Mouse (Mus musculus): Measurements from ENCODE around the gene Smim4.

Gene Smim4

GRCm38 (mm10) chr14:31128826-31129219 is at the start of gene Smim4:
Gene Smim4 (minus strand): TSS chr14:31128956.
- DNase-seq, result peak; percentile 91

- no peak for DNase-seq
Observed at GRCm38 (mm10) chr14:31177715-31178114, 49.0 kb upstream of the Smim4 start.

- DNase-seq, result no peak
Observed at GRCm38 (mm10) chr14:31177287-31177686, 48.5 kb upstream of the Smim4 start.

GRCm38 (mm10) chr14:31173537-31173936 is 44.8 kb upstream of the Smim4 start:
- DNase-seq, result no peak

- DNase-seq, result no peak
Observed at GRCm38 (mm10) chr14:31172781-31173455, 44.2 kb upstream of the Smim4 start.

- DNase-seq, result no peak
Observed at GRCm38 (mm10) chr14:31171821-31172220, 43.1 kb upstream of the Smim4 start.

GRCm38 (mm10) chr14:31171386-31171785 is 42.6 kb upstream of the Smim4 start:
- peak; percentile 61 for DNase-seq

GRCm38 (mm10) chr14:31170963-31171362 is 42.2 kb upstream of the Smim4 start:
- no peak for DNase-seq

GRCm38 (mm10) chr14:31169508-31169907 is 40.8 kb upstream of the Smim4 start:
- DNase-seq, result no peak

- DNase-seq, result no peak
Observed at GRCm38 (mm10) chr14:31168425-31168824, 39.7 kb upstream of the Smim4 start, which contains the start of gene Stab1. Gene Stab1 (minus strand): TSS chr14:31168641.

GRCm38 (mm10) chr14:31166827-31167226 is 38.1 kb upstream of the Smim4 start:
- no peak for DNase-seq

GRCm38 (mm10) chr14:31165991-31166630 is 37.4 kb upstream of the Smim4 start:
- no peak for DNase-seq

GRCm38 (mm10) chr14:31165458-31165857 is 36.7 kb upstream of the Smim4 start:
- DNase-seq, result no peak

GRCm38 (mm10) chr14:31165010-31165409 is 36.3 kb upstream of the Smim4 start:
- DNase-seq, result no peak

GRCm38 (mm10) chr14:31164067-31164466 is 35.3 kb upstream of the Smim4 start:
- peak; percentile 69 for DNase-seq

GRCm38 (mm10) chr14:31161638-31162037 is 32.9 kb upstream of the Smim4 start:
- no peak for DNase-seq

- DNase-seq, result no peak
Observed at GRCm38 (mm10) chr14:31161191-31161590, 32.4 kb upstream of the Smim4 start.

GRCm38 (mm10) chr14:31160196-31161150 is 31.7 kb upstream of the Smim4 start:
- no peak for DNase-seq

GRCm38 (mm10) chr14:31145694-31146093 is 16.9 kb upstream of the Smim4 start:
- no peak for DNase-seq

- no peak for DNase-seq
Observed at GRCm38 (mm10) chr14:31141011-31141410, 12.3 kb upstream of the Smim4 start.

GRCm38 (mm10) chr14:31140141-31140540 is 11.4 kb upstream of the Smim4 start:
- DNase-seq, result no peak

- no peak for DNase-seq
Observed at GRCm38 (mm10) chr14:31139666-31140065, 10.9 kb upstream of the Smim4 start.

- no peak for DNase-seq
Observed at GRCm38 (mm10) chr14:31138897-31139429, 10.2 kb upstream of the Smim4 start.
